Mouse (Mus musculus) midbrain, embryonic 13.5 days (tissue): ENCODE measurements around the gene Gm33543. TPM values are rescaled to one million over a fixed set of nuclear protein-coding genes. Genes with fewer than 3 reads are reported as not detected.

Source experiments
- ATAC-seq: fragments of 200-750 bp; cut with Nextera tagmentation; 2 replicates; pipeline ENCODE4 v1.8.0; 2017; ENCODE audit warnings: mild to moderate bottlenecking, moderate TSS enrichment, moderate library complexity
- H3K27ac ChIP-seq: fragments of 300-500 bp; sonication (generic); 2 replicates; pipeline ENCODE4 v1.5.1; 2015; ENCODE audit warnings: inconsistent platforms, mild to moderate bottlenecking, moderate library complexity
- H3K27me3 ChIP-seq: fragments of 300-500 bp; sonication (generic); 2 replicates; pipeline ENCODE4 v1.6.1; 2015; ENCODE audit warnings: mild to moderate bottlenecking, inconsistent platforms
- H3K36me3 ChIP-seq: fragments of 300-500 bp; sonication (generic); 2 replicates; pipeline ENCODE4 v1.6.1; 2015; ENCODE audit warnings: mild to moderate bottlenecking, inconsistent platforms
- H3K4me1 ChIP-seq: fragments of 300-500 bp; sonication (generic); replicated peaks from 2 replicates; pipeline ENCODE4 v1.6.1; 2015; ENCODE audit warnings: inconsistent platforms
- H3K4me2 ChIP-seq: fragments of 300-500 bp; sonication (generic); replicated peaks from 2 replicates; pipeline ENCODE4 v1.6.1; 2015; ENCODE audit warnings: moderate library complexity, mild to moderate bottlenecking, inconsistent platforms
- H3K4me3 ChIP-seq: fragments of 300-500 bp; sonication (generic); replicated peaks from 2 replicates; pipeline ENCODE4 v1.5.1; 2015; ENCODE audit warnings: mild to moderate bottlenecking, inconsistent platforms
- H3K9ac ChIP-seq: fragments of 300-500 bp; sonication (generic); replicated peaks from 2 replicates; pipeline ENCODE4 v1.6.1; 2015; ENCODE audit warnings: mild to moderate bottlenecking, inconsistent platforms
- H3K9me3 ChIP-seq: fragments of 300-500 bp; sonication (generic); 2 replicates; pipeline ENCODE4 v1.6.1; 2016; ENCODE audit warnings: mild to moderate bottlenecking, inconsistent platforms
- WGBS: fragments of 180-500 bp; shearing (Covaris S2); methylation state at CpG from one replicate; pipeline ENCODE4 v1.1.7; 2015; 5-methylcytosine and 5-hydroxymethylcytosine counted together
- polyA plus RNA-seq: library from polyadenylated mRNA; unstranded; fragments of >200 nt; fragmentation: Nextera tagmentation; extraction: Ambion mirVana; gene quantifications from 2 replicates; pipeline ENCODE4 v1.2.1, GENCODE M21; 2015

Gm33543 gene
- polyA plus RNA-seq, 1 experiment from 2014 or later: not detected

- 85% methylated on average over 3 of the region's 3 CpGs for WGBS
- Histone ChIP-seq H3K9me3 (no peaks in the 10 kb centered on the region), H3K4me3 (no peak overlapping the region), H3K27ac (no peak overlapping the region), H3K4me2 (no peak overlapping the region), H3K4me1 (no peaks in the 10 kb centered on the region), H3K36me3 (no peaks in the 10 kb centered on the region), H3K27me3 (no peaks in the 10 kb centered on the region), H3K9ac (no peak overlapping the region)
- no peak for ATAC-seq
Measured at GRCm38 (mm10) chr10:95862664-95863063, 19.9 kb upstream of the Gm33543 start.

- Histone ChIP-seq H3K9me3 (no peaks in the 10 kb centered on the region), H3K27me3 (no peaks in the 10 kb centered on the region), H3K27ac (no peak overlapping the region), H3K4me2 (no peak overlapping the region), H3K9ac (no peak overlapping the region), H3K4me1 (no peaks in the 10 kb centered on the region), H3K4me3 (no peak overlapping the region), H3K36me3 (no peaks in the 10 kb centered on the region)
- WGBS: 36% methylated on average over 2 of the region's 2 CpGs
- ATAC-seq: no peak
Measured at GRCm38 (mm10) chr10:95858164-95858563, 15.4 kb upstream of the Gm33543 start.

- no peak overlapping the region for H3K27ac ChIP-seq
- ATAC-seq: no peak
- 91% methylated on average over 6 of the region's 6 CpGs for WGBS
Measured at GRCm38 (mm10) chr10:95855411-95855810, 12.7 kb upstream of the Gm33543 start.

GRCm38 (mm10) chr10:95850504-95850903 lies 7.8 kb upstream of the Gm33543 start:
- Histone ChIP-seq H3K9ac (no peak overlapping the region), H3K9me3 (no peaks in the 10 kb centered on the region), H3K4me2 (no peak overlapping the region), H3K36me3 (no peaks in the 10 kb centered on the region), H3K4me1 (no peaks in the 10 kb centered on the region), H3K27me3 (no peaks in the 10 kb centered on the region), H3K4me3 (no peak overlapping the region), H3K27ac (no peak overlapping the region)
- ATAC-seq: no peak
- 93% methylated on average over 3 of the region's 3 CpGs for WGBS

More at GRCm38 (mm10) chr10:95855411-95855810, 12.7 kb upstream of the Gm33543 start:
- Histone ChIP-seq H3K27me3 (no peaks in the 10 kb centered on the region), H3K36me3 (no peaks in the 10 kb centered on the region), H3K4me2 (no peak overlapping the region), H3K9ac (no peak overlapping the region), H3K4me3 (no peak overlapping the region), H3K9me3 (no peaks in the 10 kb centered on the region), H3K4me1 (no peaks in the 10 kb centered on the region)

GRCm38 (mm10) chr10:95846739-95847138 lies 4.0 kb upstream of the Gm33543 start:
- Histone ChIP-seq H3K27ac (no peak overlapping the region), H3K4me1 (no peaks in the 10 kb centered on the region), H3K9me3 (no peaks in the 10 kb centered on the region), H3K4me3 (no peak overlapping the region), H3K27me3 (no peaks in the 10 kb centered on the region), H3K9ac (no peak overlapping the region), H3K36me3 (no peaks in the 10 kb centered on the region), H3K4me2 (no peak overlapping the region)
- ATAC-seq: no peak
- WGBS: 77% methylated on average over 3 of the region's 3 CpGs

- H3K4me3 ChIP-seq: no peak overlapping the region
- no peak overlapping the region for H3K9ac ChIP-seq
- H3K4me2 ChIP-seq: no peak overlapping the region
- no peak for ATAC-seq
- no peaks in the 10 kb centered on the region for H3K36me3 ChIP-seq
- no peak overlapping the region for H3K27ac ChIP-seq
- no peaks in the 10 kb centered on the region for H3K9me3 ChIP-seq
- no peaks in the 10 kb centered on the region for H3K27me3 ChIP-seq
- H3K4me1 ChIP-seq: no peaks in the 10 kb centered on the region
Measured at GRCm38 (mm10) chr10:95846281-95846680, 3.6 kb upstream of the Gm33543 start.

- Histone ChIP-seq H3K27me3 (no peaks in the 10 kb centered on the region), H3K36me3 (no peaks in the 10 kb centered on the region), H3K9ac (no peak overlapping the region), H3K4me3 (no peak overlapping the region), H3K4me2 (no peak overlapping the region), H3K27ac (no peak overlapping the region), H3K9me3 (no peaks in the 10 kb centered on the region), H3K4me1 (no peaks in the 10 kb centered on the region)
- 84% methylated on average over 1 of the region's 1 CpGs for WGBS
- no peak for ATAC-seq
Measured at GRCm38 (mm10) chr10:95843878-95844277, 1.1 kb upstream of the Gm33543 start.

GRCm38 (mm10) chr10:95841241-95841640 lies 1.5 kb downstream of the Gm33543 start:
- no peak overlapping the region for H3K9ac ChIP-seq
- no peak overlapping the region for H3K4me2 ChIP-seq
- H3K9me3 ChIP-seq: no peaks in the 10 kb centered on the region
- H3K27ac ChIP-seq: no peak overlapping the region
- WGBS: 95% methylated on average over 3 of the region's 3 CpGs
- no peaks in the 10 kb centered on the region for H3K36me3 ChIP-seq
- ATAC-seq: no peak
- no peaks in the 10 kb centered on the region for H3K27me3 ChIP-seq
- H3K4me1 ChIP-seq: no peaks in the 10 kb centered on the region
- H3K4me3 ChIP-seq: no peak overlapping the region

- Histone ChIP-seq H3K9me3 (no peaks in the 10 kb centered on the region), H3K4me3 (no peak overlapping the region), H3K9ac (no peak overlapping the region), H3K27me3 (no peaks in the 10 kb centered on the region), H3K4me2 (no peak overlapping the region), H3K27ac (no peak overlapping the region), H3K4me1 (no peaks in the 10 kb centered on the region), H3K36me3 (no peaks in the 10 kb centered on the region)
- ATAC-seq: no peak
- 34% methylated on average over 3 of the region's 3 CpGs for WGBS
Measured at GRCm38 (mm10) chr10:95839803-95840202, 2.9 kb downstream of the Gm33543 start.

GRCm38 (mm10) chr10:95839036-95839435 lies 3.7 kb downstream of the Gm33543 start:
- no peak overlapping the region for H3K27ac ChIP-seq
- whole genome bisulfite sequencing: 94% methylated on average over 4 of the region's 4 CpGs
- no peaks in the 10 kb centered on the region for H3K4me1 ChIP-seq
- H3K36me3 ChIP-seq: no peaks in the 10 kb centered on the region
- no peak for ATAC-seq
- no peaks in the 10 kb centered on the region for H3K9me3 ChIP-seq
- no peak overlapping the region for H3K4me2 ChIP-seq
- H3K27me3 ChIP-seq: no peaks in the 10 kb centered on the region
- H3K4me3 ChIP-seq: no peak overlapping the region
- no peak overlapping the region for H3K9ac ChIP-seq

GRCm38 (mm10) chr10:95836530-95837264 lies 6.0 kb downstream of the Gm33543 start:
- H3K36me3 ChIP-seq: no peaks in the 10 kb centered on the region

GRCm38 (mm10) chr10:95830891-95831290 lies 11.8 kb downstream of the Gm33543 start:
- no peak overlapping the region for H3K9ac ChIP-seq
- no peaks in the 10 kb centered on the region for H3K36me3 ChIP-seq
- no peak overlapping the region for H3K4me3 ChIP-seq
- WGBS: 80% methylated on average over 5 of the region's 5 CpGs
- no peaks in the 10 kb centered on the region for H3K9me3 ChIP-seq
- no peaks in the 10 kb centered on the region for H3K27me3 ChIP-seq
- ATAC-seq: no peak
- no peak overlapping the region for H3K4me2 ChIP-seq
- 0 out of 2 replicates have a peak, but pooled peaks cover 4% of the 10 kb centered on the region for H3K4me1 ChIP-seq
- no peak overlapping the region for H3K27ac ChIP-seq

More at GRCm38 (mm10) chr10:95836530-95837264, 6.0 kb downstream of the Gm33543 start:
- no peak overlapping the region for H3K9ac ChIP-seq
- no peak overlapping the region for H3K4me2 ChIP-seq
- no peaks in the 10 kb centered on the region for H3K9me3 ChIP-seq
- ATAC-seq: no peak
- H3K4me1 ChIP-seq: no peaks in the 10 kb centered on the region
- no peak overlapping the region for H3K4me3 ChIP-seq
- WGBS: 82% methylated on average over 9 of the region's 9 CpGs
- H3K27me3 ChIP-seq: no peaks in the 10 kb centered on the region
- H3K27ac ChIP-seq: no peak overlapping the region

GRCm38 (mm10) chr10:95829471-95829870 lies 13.3 kb downstream of the Gm33543 start:
- Histone ChIP-seq H3K27ac (no peak overlapping the region), H3K9ac (no peak overlapping the region), H3K4me1 (0 out of 2 replicates have a peak, but pooled peaks cover 4% of the 10 kb centered on the region), H3K4me2 (no peak overlapping the region), H3K27me3 (no peaks in the 10 kb centered on the region), H3K9me3 (no peaks in the 10 kb centered on the region), H3K36me3 (no peaks in the 10 kb centered on the region), H3K4me3 (no peak overlapping the region)
- no peak for ATAC-seq
